Mouse (Mus musculus): Measurements from ENCODE around the gene Gm10228.
A peak's percentile ranks its signal among the peaks of the same experiment; 100 is the strongest.
"Not testable (repeated sequence)": the region's sequence is repeated elsewhere in the genome, so short reads cannot be mapped to it uniquely, and the experiment has no call there.

Gene Gm10228

GRCm38 (mm10) chr16:89041372-89041771 is at the start of gene Gm10228:
Gm10228 (minus strand) TSS chr16:89041472.
- DNase-seq, result not testable (repeated sequence)

GRCm38 (mm10) chr16:89071041-89071440 is 29.8 kb upstream of the Gm10228 start:
- DNase-seq, result peak; percentile 4

GRCm38 (mm10) chr16:89063902-89064301 is 22.6 kb upstream of the Gm10228 start, which contains the start of gene 1110025L11Rik:
1110025L11Rik (minus strand) TSS chr16:89064002.
- not testable (repeated sequence) for DNase-seq

- no peak for DNase-seq
Observed at GRCm38 (mm10) chr16:89047783-89048182, 6.5 kb upstream of the Gm10228 start, which contains the start of gene Krtap6-5. Krtap6-5 (minus strand) TSS chr16:89047883.

GRCm38 (mm10) chr16:89031399-89031798 is 9.9 kb downstream of the Gm10228 start, which contains the start of gene Krtap6-1:
Krtap6-1 (plus strand) TSS chr16:89031699.
- DNase-seq, result not testable (repeated sequence)

GRCm38 (mm10) chr16:89014984-89015383 is 26.3 kb downstream of the Gm10228 start, which contains the start of gene Gm10229:
Gm10229 (plus strand) TSS chr16:89015284.
- DNase-seq, result not testable (repeated sequence)

GRCm38 (mm10) chr16:89013973-89014372 is 27.3 kb downstream of the Gm10228 start:
- DNase-seq, result no peak

GRCm38 (mm10) chr16:89010659-89011058 is 30.6 kb downstream of the Gm10228 start, which contains the start of gene Krtap22-2:
Krtap22-2 (minus strand) TSS chr16:89010759.
- DNase-seq, result no peak

Measured in liver (tissue).